Mouse (Mus musculus) stomach, postnatal 0 days (tissue): ENCODE data around the gene Ankrd33b. TPM values are rescaled to one million over a fixed set of nuclear protein-coding genes. Genes with fewer than 3 reads are reported as not detected.

Experiments
- ATAC-seq: fragments of 200-750 bp; cut with Nextera tagmentation; 2 replicates; pipeline ENCODE4 v1.8.0; 2017; ENCODE audit not compliant: low FRiP score, low TSS enrichment
- DNase-seq: peaks from one replicate; pipeline ENCODE4 v3.0.0-alpha.2; 2016; ENCODE audit warnings: low spot score
- H3K27ac ChIP-seq: fragments of 300-500 bp; sonication (generic); replicated peaks from 2 replicates; pipeline ENCODE4 v1.5.1; 2014; ENCODE audit warnings: mild to moderate bottlenecking, control low read depth
- H3K27me3 ChIP-seq: fragments of 300-500 bp; sonication (generic); 2 replicates; pipeline ENCODE4 v1.6.1; 2014; ENCODE audit warnings: low read length; ENCODE audit not compliant: control insufficient read depth, insufficient read depth
- H3K36me3 ChIP-seq: fragments of 300-500 bp; sonication (generic); 2 replicates; pipeline ENCODE4 v1.6.1; 2014; ENCODE audit warnings: low read length, mixed read lengths; ENCODE audit not compliant: control insufficient read depth, insufficient read depth
- H3K4me1 ChIP-seq: fragments of 300-500 bp; sonication (generic); replicated peaks from 2 replicates; pipeline ENCODE4 v1.6.1; 2014; ENCODE audit warnings: antibody characterized with exemption; ENCODE audit not compliant: control insufficient read depth, insufficient read depth
- H3K4me2 ChIP-seq: fragments of 300-500 bp; sonication (generic); replicated peaks from 2 replicates; pipeline ENCODE4 v1.6.1; 2014; ENCODE audit warnings: low read depth, mild to moderate bottlenecking, control low read depth, moderate library complexity
- H3K4me3 ChIP-seq: fragments of 300-500 bp; sonication (generic); 2 replicates; pipeline ENCODE4 v1.5.1; 2014; ENCODE audit warnings: low read depth, low read length, control low read depth
- H3K9ac ChIP-seq: fragments of 300-500 bp; sonication (generic); 2 replicates; pipeline ENCODE4 v1.6.1; 2014; ENCODE audit warnings: mild to moderate bottlenecking, low read length, control low read depth, mixed read lengths
- H3K9me3 ChIP-seq: fragments of 300-500 bp; sonication (generic); 2 replicates; pipeline ENCODE4 v1.6.1; 2016; ENCODE audit warnings: low read length; ENCODE audit not compliant: control insufficient read depth
- CTCF ChIP-seq: IDR thresholded peaks from 2 replicates; pipeline ENCODE4 v1.5.1; 2016; ENCODE audit warnings: antibody characterized with exemption, low read depth, mild to moderate bottlenecking, moderate library complexity
- EP300 ChIP-seq: optimal IDR thresholded peaks from 2 replicates; pipeline ENCODE3; 2016; ENCODE audit warnings: antibody characterized with exemption
- WGBS: fragments of 180-500 bp; shearing (Covaris S2); extraction: QIAGEN DNeasy Blood & Tissue Kit; methylation state at CpG from one replicate; pipeline ENCODE4 v1.1.7; 2014; 5-methylcytosine and 5-hydroxymethylcytosine counted together
- polyA plus RNA-seq: library from polyadenylated mRNA; unstranded; fragments of >200 nt; fragmentation: Nextera tagmentation; extraction: Ambion mirVana; gene quantifications from 2 replicates; pipeline ENCODE4 v1.2.1, GENCODE M21; 2015

Gene Ankrd33b
- polyA plus RNA-seq, 1 experiment from 2014 or later: 0.41 TPM

GRCm38 (mm10) chr15:31279577-31280004 is 87.9 kb downstream of the Ankrd33b start:
- Histone ChIP-seq H3K9ac (no peak overlapping the region), H3K27ac (no peak overlapping the region), H3K9me3 (no peaks in the 10 kb centered on the region), H3K4me3 (no peak overlapping the region), H3K27me3 (no peaks in the 10 kb centered on the region), H3K36me3 (no peaks in the 10 kb centered on the region), H3K4me1 (no peaks in the 10 kb centered on the region), H3K4me2 (no peak overlapping the region)
- WGBS: 69% methylated on average over 6 of the region's 6 CpGs
- TF ChIP-seq EP300 (no peak), CTCF (no peak)
- no peak for DNase-seq
- peak; percentile 61 for ATAC-seq

GRCm38 (mm10) chr15:31279120-31279519 is 88.4 kb downstream of the Ankrd33b start:
- Histone ChIP-seq H3K9ac (no peak overlapping the region), H3K36me3 (no peaks in the 10 kb centered on the region), H3K27ac (no peak overlapping the region), H3K27me3 (no peaks in the 10 kb centered on the region), H3K4me3 (no peak overlapping the region), H3K4me1 (no peaks in the 10 kb centered on the region), H3K9me3 (no peaks in the 10 kb centered on the region), H3K4me2 (no peak overlapping the region)
- 58% methylated on average over 2 of the region's 2 CpGs for WGBS
- DNase-seq (no peak), ATAC-seq (no peak)
- TF ChIP-seq CTCF: no peak
- no peak for TF ChIP-seq EP300

GRCm38 (mm10) chr15:31278090-31278489 is 89.4 kb downstream of the Ankrd33b start:
- no peak for ATAC-seq
- H3K4me2 ChIP-seq: no peak overlapping the region
- DNase-seq: no peak
- H3K9ac ChIP-seq: no peak overlapping the region
- H3K4me3 ChIP-seq: no peak overlapping the region
- H3K9me3 ChIP-seq: no peaks in the 10 kb centered on the region
- H3K27ac ChIP-seq: no peak overlapping the region
- no peaks in the 10 kb centered on the region for H3K27me3 ChIP-seq
- no peak for TF ChIP-seq EP300
- no peak for TF ChIP-seq CTCF
- H3K36me3 ChIP-seq: no peaks in the 10 kb centered on the region; the same call in 1 of the 2 replicates
- WGBS: 54% methylated on average over 4 of the region's 4 CpGs
- no peaks in the 10 kb centered on the region for H3K4me1 ChIP-seq

GRCm38 (mm10) chr15:31273509-31273908 is 94.0 kb downstream of the Ankrd33b start:
- no peak for ATAC-seq
- Histone ChIP-seq H3K4me3 (no peak overlapping the region), H3K9me3 (no peaks in the 10 kb centered on the region), H3K9ac (no peak overlapping the region), H3K36me3 (no peaks in the 10 kb centered on the region; the same call in none of the 2 replicates), H3K27ac (no peak overlapping the region), H3K4me2 (no peak overlapping the region), H3K27me3 (no peaks in the 10 kb centered on the region), H3K4me1 (no peaks in the 10 kb centered on the region)
- 81% methylated on average over 10 of the region's 10 CpGs for WGBS
- TF ChIP-seq CTCF: no peak
- no peak for DNase-seq

GRCm38 (mm10) chr15:31272695-31273094 is 94.8 kb downstream of the Ankrd33b start:
- Histone ChIP-seq H3K4me2 (no peak overlapping the region), H3K27ac (no peak overlapping the region), H3K4me1 (no peaks in the 10 kb centered on the region), H3K9ac (no peak overlapping the region), H3K27me3 (no peaks in the 10 kb centered on the region), H3K36me3 (no peaks in the 10 kb centered on the region; the same call in none of the 2 replicates), H3K4me3 (no peak overlapping the region), H3K9me3 (no peaks in the 10 kb centered on the region)
- ATAC-seq: no peak
- WGBS: 84% methylated on average over 7 of the region's 7 CpGs
- DNase-seq: no peak
- TF ChIP-seq EP300: no peak
- no peak for TF ChIP-seq CTCF

- TF ChIP-seq EP300: no peak
- TF ChIP-seq CTCF: no peak
- H3K4me1 ChIP-seq: no peaks in the 10 kb centered on the region
- no peak overlapping the region for H3K4me3 ChIP-seq
- H3K4me2 ChIP-seq: no peak overlapping the region
- ATAC-seq: no peak
- H3K27me3 ChIP-seq: no peaks in the 10 kb centered on the region
- H3K36me3 ChIP-seq: no peaks in the 10 kb centered on the region; the same call in none of the 2 replicates
- no peak for DNase-seq
- H3K9me3 ChIP-seq: no peaks in the 10 kb centered on the region
- WGBS: 77% methylated on average over 4 of the region's 4 CpGs
- no peak overlapping the region for H3K27ac ChIP-seq
- H3K9ac ChIP-seq: no peak overlapping the region
These were observed 98.0 kb downstream of the Ankrd33b start for GRCm38 (mm10) chr15:31269558-31269957.
